Mouse (Mus musculus) stomach, embryonic 16.5 days (tissue): ENCODE measurements at regions not wholly inside any gene's neighbourhood (a gene's known extent, or its start where the extent isn't known, plus 50 kb on each side); places are given as distances from the start of the nearest gene placed in this dataset.

Source experiments
- ATAC-seq: fragments of 200-750 bp; cut with Nextera tagmentation; 2 replicates; pipeline ENCODE4 v1.8.0; 2017; ENCODE audit warnings: moderate number of reproducible peaks, moderate TSS enrichment; ENCODE audit not compliant: insufficient read depth, low FRiP score
- H3K27ac ChIP-seq: fragments of 300-500 bp; sonication (generic); 2 replicates; pipeline ENCODE4 v1.5.1; 2014; ENCODE audit warnings: low read length
- H3K27me3 ChIP-seq: fragments of 300-500 bp; sonication (generic); 2 replicates; pipeline ENCODE4 v1.6.1; 2014; ENCODE audit warnings: low read length, control low read depth, mixed read lengths; ENCODE audit not compliant: control insufficient read depth, insufficient read depth
- H3K36me3 ChIP-seq: fragments of 300-500 bp; sonication (generic); 2 replicates; pipeline ENCODE4 v1.6.1; 2014; ENCODE audit warnings: low read length; ENCODE audit not compliant: control insufficient read depth, insufficient read depth
- H3K4me1 ChIP-seq: fragments of 300-500 bp; sonication (generic); 2 replicates; pipeline ENCODE4 v1.6.1; 2014; ENCODE audit warnings: low read length, control low read depth, mixed read lengths; ENCODE audit not compliant: control insufficient read depth, insufficient read depth
- H3K4me2 ChIP-seq: fragments of 300-500 bp; sonication (generic); 2 replicates; pipeline ENCODE4 v1.6.1; 2014; ENCODE audit warnings: low read depth, low read length, mixed read lengths
- H3K4me3 ChIP-seq: fragments of 300-500 bp; sonication (generic); replicated peaks from 2 replicates; pipeline ENCODE4 v1.5.1; 2014; ENCODE audit warnings: mild to moderate bottlenecking, low read length
- H3K9ac ChIP-seq: fragments of 300-500 bp; sonication (generic); 2 replicates; pipeline ENCODE4 v1.6.1; 2014; ENCODE audit warnings: low read length
- H3K9me3 ChIP-seq: fragments of 300-500 bp; sonication (generic); replicated peaks from 2 replicates; pipeline ENCODE4 v1.6.1; 2016; ENCODE audit warnings: low read length, control low read depth; ENCODE audit not compliant: control insufficient read depth
- WGBS: fragments of 180-500 bp; shearing (Covaris S2); extraction: QIAGEN DNeasy Blood & Tissue Kit; methylation state at CpG from one replicate; pipeline ENCODE4 v1.1.7; 2014; 5-methylcytosine and 5-hydroxymethylcytosine counted together

- no peak overlapping the region for H3K4me3 ChIP-seq
- H3K4me1 ChIP-seq: no peaks in the 10 kb centered on the region
- H3K9me3 ChIP-seq: peaks cover 6% of the 10 kb centered on the region; the same call in 1 of the 2 replicates
- H3K36me3 ChIP-seq: no peaks in the 10 kb centered on the region
- no peak overlapping the region for H3K9ac ChIP-seq
- no peak for ATAC-seq
- H3K4me2 ChIP-seq: no peak overlapping the region
- WGBS: 74% methylated on average over 20 of the region's 20 CpGs
- no peak overlapping the region for H3K27ac ChIP-seq
- H3K27me3 ChIP-seq: no peaks in the 10 kb centered on the region
These were observed 56.6 kb upstream of the Slc25a33 start for GRCm38 (mm10) chr4:149830551-149831192.

GRCm38 (mm10) chr4:149829964-149830363 lies 55.9 kb upstream of the Slc25a33 start:
- Histone ChIP-seq H3K9ac (no peak overlapping the region), H3K36me3 (no peaks in the 10 kb centered on the region), H3K27ac (no peak overlapping the region), H3K9me3 (peaks cover 6% of the 10 kb centered on the region; the same call in 1 of the 2 replicates), H3K27me3 (no peaks in the 10 kb centered on the region), H3K4me2 (no peak overlapping the region), H3K4me1 (no peaks in the 10 kb centered on the region), H3K4me3 (no peak overlapping the region)
- no peak for ATAC-seq
- WGBS: 91% methylated on average over 4 of the region's 4 CpGs

GRCm38 (mm10) chr4:149827784-149828183 lies 53.7 kb upstream of the Slc25a33 start:
- no peak overlapping the region for H3K27ac ChIP-seq
- peaks cover under 1% of the 10 kb centered on the region; the same call in 1 of the 2 replicates for H3K4me1 ChIP-seq
- no peak overlapping the region for H3K9ac ChIP-seq
- peaks cover 6% of the 10 kb centered on the region; the same call in 1 of the 2 replicates for H3K9me3 ChIP-seq
- H3K36me3 ChIP-seq: no peaks in the 10 kb centered on the region
- no peak for ATAC-seq
- WGBS: 93% methylated on average over 4 of the region's 4 CpGs
- H3K27me3 ChIP-seq: no peaks in the 10 kb centered on the region
- H3K4me2 ChIP-seq: no peak overlapping the region
- H3K4me3 ChIP-seq: no peak overlapping the region
